Mouse (Mus musculus) ES-E14 (cell line): ENCODE data around the gene Hspb6.

Experiments used
- CHD2 ChIP-seq: IDR thresholded peaks from 2 replicates; pipeline ENCODE4 v1.6.1; 2014; ENCODE audit warnings: mild to moderate bottlenecking, low read depth, low read length, inconsistent platforms
- MAFK ChIP-seq: IDR thresholded peaks from 2 replicates; pipeline ENCODE4 v1.6.1; 2014; ENCODE audit warnings: mild to moderate bottlenecking, low read depth, low read length, inconsistent platforms; ENCODE audit not compliant: insufficient read depth
- ZNF384 ChIP-seq: IDR thresholded peaks from 2 replicates; pipeline ENCODE4 v1.6.1; 2012; ENCODE audit warnings: low read depth, low read length, inconsistent platforms

- TF ChIP-seq CHD2 (no peak), MAFK (no peak), ZNF384 (no peak)
Observed at GRCm38 (mm10) chr7:30591605-30591951, 39.6 kb downstream of the Hspb6 start.
